Mouse (Mus musculus): ENCODE measurements around the gene Fxyd3. TPM values are rescaled to one million over a fixed set of nuclear protein-coding genes. Genes with fewer than 3 reads are reported as not detected.
A peak's percentile ranks its signal among the peaks of the same experiment; 100 is the strongest.

The Fxyd3 gene
- total RNA-seq, 2 experiments from 2014 or later = 0.58 to 0.92 TPM

DNA sequence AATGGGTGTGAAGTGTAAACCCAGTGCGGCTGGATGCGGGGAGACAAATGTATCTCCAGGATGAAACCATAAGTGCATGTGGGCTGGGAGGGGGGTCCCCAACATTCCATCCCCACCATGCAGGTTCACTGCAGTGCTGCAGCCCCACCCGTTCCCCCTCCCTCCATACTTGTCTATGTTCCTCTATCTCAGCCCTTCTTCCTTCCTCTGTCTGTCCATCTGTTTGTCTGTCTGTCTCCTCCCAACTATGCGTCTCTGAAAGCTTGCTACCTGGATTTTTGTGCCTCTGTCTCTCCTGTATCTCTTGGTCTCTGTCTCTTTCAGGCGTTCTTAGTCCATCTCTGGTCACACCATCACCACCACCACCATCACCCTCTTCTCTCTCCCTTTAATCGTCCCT, 26.0 kb downstream of the Fxyd3 start:
- DNase-seq (ENCODE audit: low spot score in 2 of 2) = peak in 1 of 2 experiments; percentile 28

GRCm38 (mm10) chr7:31049846-31050281, 26.6 kb downstream of the Fxyd3 start:
- DNase-seq (ENCODE audit: low spot score in 2 of 2) = peak; percentile 25 to 55

DNA sequence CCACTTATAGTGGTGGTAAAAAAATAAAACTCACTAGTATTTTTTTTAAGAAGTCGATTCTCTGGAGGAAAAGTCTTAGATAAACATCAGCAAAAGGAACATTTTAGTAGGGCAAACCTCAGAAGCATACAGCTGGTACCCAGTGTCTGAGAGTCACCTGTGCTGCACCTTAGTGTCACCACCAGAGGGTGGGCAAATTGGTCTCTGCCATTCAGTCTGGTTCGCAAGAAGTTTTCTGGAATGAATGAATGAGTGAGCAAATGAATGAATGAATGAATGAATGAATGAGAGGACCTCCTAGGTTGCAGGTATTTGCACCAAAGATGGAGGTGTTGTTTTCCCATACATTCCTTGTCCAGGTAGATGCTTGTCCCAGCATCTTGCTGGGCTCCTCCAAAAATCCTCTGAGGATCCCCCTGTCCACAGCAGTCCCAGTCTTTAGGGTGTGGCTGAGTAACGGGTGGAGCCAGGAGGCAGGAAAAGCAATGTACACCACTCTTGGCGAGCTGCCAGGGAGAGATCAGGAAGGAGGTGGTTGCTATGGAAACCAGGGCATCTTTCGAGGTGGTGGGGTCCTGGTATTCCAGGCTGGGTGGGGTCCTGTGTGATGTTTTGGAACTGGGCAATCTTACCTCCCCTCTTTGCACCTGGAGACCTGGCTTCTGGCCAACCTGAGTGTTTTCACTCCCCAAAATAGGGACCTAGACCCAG, 27.2 kb downstream of the Fxyd3 start:
- peak in 1 of 2 experiments; percentile 24 for DNase-seq (ENCODE audit: low spot score in 2 of 2)

DNA sequence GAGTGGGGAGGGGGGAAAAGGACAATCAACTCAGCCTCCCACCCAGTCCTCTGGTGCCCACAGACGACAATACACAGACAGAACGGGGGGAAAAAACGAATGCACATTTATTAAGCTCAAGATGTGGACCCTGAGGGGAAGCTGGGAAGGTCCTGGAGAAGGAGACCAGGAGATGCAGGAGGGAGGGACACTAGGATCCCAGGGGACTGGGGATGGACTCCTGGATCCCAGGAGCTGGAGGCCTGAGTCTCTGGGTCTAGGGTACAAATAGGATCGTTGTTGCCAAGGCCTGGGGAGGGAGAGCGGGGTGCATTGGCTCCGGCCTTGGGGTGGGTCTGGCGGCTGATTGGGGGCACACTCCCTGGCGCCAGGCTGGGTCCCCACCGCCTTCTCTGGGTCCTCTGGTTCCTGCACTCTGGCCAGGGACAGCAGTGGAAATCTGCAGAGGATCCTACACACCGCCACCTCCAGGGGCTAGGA, 34.0 kb downstream of the Fxyd3 start, which contains the start of gene Fxyd5:
Gene Fxyd5 (minus strand): TSS at position 51 of the 480 bp plus-strand sequence.
- DNase-seq (ENCODE audit: low spot score in 2 of 2) = no peak

DNA sequence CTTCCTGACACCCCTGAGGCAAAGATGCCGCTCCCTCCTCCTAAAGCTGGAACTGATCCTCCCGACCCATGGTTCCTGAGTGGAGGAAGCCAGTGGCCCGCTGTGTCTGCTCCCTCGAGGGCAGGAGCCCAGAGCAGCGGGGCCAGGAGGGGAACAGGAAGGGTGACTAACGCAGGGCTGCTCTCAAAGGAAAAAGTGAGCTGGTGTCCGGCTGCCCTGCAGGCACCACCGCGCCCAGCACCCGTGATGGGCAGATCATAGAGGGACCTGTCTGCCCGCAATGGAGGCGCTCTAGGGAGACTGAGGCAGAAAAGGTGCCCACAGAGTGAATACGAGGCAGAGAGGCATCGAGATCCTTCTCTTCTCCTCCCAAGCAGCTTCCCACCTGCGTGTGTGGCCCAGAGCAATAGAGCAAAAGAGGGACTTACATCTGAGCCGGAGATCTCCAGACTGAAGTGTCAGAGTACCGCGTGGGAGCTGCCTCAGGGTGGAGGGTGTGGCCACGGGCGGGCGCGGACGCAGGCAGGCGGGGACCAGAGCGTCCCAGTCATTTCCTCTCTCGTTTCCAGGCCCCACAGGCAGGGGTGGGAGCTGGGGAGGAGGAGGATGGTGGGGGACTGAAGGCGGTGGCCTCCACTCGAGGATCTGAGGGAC, 34.7 kb downstream of the Fxyd3 start:
- DNase-seq (ENCODE audit: low spot score in 2 of 2) = no peak

GRCm38 (mm10) chr7:31041023-31041407, 35.5 kb downstream of the Fxyd3 start:
- no peak for DNase-seq (ENCODE audit: low spot score in 2 of 2)

DNA sequence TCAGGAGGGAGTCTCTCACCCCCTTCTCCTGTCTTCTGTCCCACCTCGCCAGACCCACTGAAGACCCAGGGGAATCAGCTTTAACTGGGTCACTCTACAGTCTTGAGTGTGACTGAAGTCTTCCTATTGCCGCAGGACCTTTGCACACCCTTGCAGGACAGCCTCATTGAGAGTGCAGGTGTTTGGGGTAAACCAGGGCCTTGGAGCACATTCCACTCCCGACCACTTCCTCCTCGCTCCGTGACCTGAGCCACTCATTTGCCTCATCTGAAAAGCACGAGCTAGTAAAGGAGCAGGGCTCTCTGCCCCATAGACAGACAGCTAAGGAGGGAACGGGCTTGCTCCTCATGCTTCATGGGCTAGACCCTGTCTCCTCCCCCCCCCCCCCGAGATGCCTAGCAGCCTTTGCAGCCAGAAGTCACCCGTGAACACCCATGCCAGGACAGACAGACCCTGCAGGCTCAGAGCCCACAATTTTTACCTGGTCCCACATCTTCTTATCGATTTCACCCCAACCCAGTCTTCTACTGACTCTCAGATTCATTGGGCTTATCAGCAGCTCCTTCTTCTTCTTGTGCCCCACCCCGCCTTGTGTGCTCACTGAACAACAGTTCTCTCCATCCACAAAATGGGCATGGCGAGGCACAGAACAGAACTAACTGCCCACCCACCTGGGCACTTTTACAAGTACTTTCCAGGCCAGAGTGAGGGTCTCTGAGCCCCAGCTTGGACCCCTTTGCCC, 36.1 kb downstream of the Fxyd3 start:
- no peak for DNase-seq (ENCODE audit: low spot score in 2 of 2)

DNA sequence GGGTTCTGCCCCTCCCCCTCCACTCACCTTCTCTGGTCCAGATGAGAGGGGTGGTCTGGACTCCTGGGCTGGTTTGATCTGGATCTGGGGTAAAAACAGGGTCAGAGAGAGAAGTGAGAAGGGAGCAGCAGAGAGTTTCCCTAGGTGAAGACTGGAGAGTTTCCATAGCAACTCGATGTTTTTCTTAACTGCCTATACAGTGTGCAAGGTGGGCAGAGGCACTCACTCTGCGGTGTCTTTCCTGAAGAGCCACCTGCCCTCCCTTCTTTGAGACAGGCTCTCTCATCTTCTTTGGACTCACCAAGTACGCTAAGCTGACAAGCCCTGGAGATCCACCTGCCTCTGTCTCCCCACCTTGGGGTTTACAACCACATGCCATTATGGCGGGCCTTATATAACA, 37.5 kb downstream of the Fxyd3 start:
- DNase-seq (ENCODE audit: low spot score in 2 of 2) = no peak

- DNase-seq (ENCODE audit: low spot score in 2 of 2) = no peak
Measured at GRCm38 (mm10) chr7:31037675-31038074, 38.8 kb downstream of the Fxyd3 start.

GRCm38 (mm10) chr7:31036917-31037316, 39.6 kb downstream of the Fxyd3 start:
- DNase-seq (ENCODE audit: low spot score in 2 of 2) = no peak

- DNase-seq (ENCODE audit: low spot score in 2 of 2) = no peak
Measured at GRCm38 (mm10) chr7:31035291-31035690, 41.2 kb downstream of the Fxyd3 start.

DNA sequence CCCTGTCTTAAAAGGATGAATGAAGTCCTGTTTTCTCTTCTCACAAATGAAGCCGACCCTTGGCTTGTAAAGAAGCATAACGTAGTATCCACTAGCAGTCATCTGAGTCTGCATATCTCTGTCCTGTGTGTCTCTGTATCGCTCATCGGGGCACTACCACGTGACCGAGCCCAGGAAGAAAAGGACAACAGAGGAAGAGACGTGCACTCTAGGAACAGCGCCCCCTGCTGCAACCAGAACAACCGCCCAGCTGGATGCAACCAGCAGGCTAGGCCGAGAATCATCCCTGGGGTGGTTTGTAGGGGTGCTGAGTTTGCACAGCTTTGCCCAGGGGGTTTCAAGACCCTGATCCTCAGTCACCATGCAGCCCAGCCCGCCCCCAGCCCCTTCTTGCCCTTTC, 41.7 kb downstream of the Fxyd3 start:
- DNase-seq (ENCODE audit: low spot score in 2 of 2) = no peak

DNA sequence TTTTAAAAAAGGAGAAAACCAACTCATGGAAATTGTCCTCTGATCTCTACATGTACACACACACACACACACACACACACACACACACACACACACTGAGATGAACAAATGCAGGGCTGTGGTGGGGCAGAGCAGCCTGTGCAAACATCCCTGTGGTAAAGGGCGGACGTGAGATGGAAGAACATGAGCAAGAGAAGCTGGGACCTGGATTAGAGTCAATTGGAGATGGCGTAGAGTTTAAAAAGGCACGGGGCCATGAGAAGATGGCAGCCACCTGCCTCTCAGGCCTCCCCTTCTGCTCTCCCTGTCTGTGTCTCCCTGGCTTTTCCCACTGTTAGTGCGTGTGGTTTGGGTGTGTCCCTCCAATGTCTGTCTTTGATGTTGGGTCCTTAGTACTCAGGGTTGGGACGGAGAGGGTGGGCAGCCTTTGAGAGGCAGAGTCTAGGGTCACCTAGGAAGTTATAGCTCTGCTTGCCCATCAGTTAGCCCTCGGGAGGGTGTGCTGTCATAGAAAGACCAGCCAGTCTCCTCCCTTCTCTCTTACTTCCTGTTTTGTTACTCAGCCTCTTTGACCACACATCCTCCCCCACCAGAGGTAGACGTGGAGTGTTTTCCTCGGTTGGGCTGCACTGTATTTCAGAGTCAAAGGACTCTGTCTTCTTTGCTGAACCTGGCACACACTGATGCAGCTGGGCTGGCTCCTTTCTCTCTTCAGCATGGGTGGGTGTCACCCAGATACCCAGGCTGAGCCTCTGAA, 42.9 kb downstream of the Fxyd3 start:
- DNase-seq (ENCODE audit: low spot score in 2 of 2) = no peak

- no peak for DNase-seq (ENCODE audit: low spot score in 2 of 2)
Measured at GRCm38 (mm10) chr7:31031731-31032130, 44.8 kb downstream of the Fxyd3 start.

DNA sequence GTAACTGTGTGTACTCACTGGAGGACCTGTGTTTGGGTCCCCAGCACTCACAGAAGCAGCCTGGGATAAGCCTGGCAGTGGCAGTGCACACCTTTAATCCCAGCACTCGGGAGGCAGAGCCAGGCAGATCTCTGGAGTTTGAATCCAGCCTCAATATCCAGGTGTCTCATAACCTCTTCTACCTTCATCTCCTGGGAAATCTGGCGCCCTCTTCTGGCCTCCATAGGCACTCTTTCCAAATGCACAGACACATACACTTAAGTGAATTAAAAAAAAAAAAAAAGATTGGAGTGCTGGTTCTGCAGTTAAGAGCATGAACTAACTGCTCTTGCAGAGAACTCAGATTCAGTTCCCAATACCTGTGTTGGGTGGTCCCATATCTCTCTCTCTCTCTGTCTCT, 45.8 kb downstream of the Fxyd3 start:
- DNase-seq (ENCODE audit: low spot score in 2 of 2) = no peak

- DNase-seq (ENCODE audit: low spot score in 2 of 2) = no peak
Measured at GRCm38 (mm10) chr7:31028609-31029008, 47.9 kb downstream of the Fxyd3 start.

Small RNA genes within 50 kb of the gene (microRNA-seq; reads per million reads assigned to microRNA genes)
- 0 reads per million in 2 experiments for gene Mir7050

Other genes with a start within 250 kb of the Fxyd3 start
- gene Ffar3, start 220.5 kb downstream of the Fxyd3 start, total RNA-seq (2021) = not detected
- gene Ffar1, start 215.1 kb downstream of the Fxyd3 start, total RNA-seq (2021) = not detected
- not detected for gene Cd22, start 196.4 kb downstream of the Fxyd3 start, total RNA-seq (2021)
- 100 to 1,000 TPM; 155 to 176 TPM for gene Mag, start 161.8 kb downstream of the Fxyd3 start, total RNA-seq (2021)
- gene Hamp2, start 152.0 kb downstream of the Fxyd3 start, total RNA-seq (2021) = not detected
- gene Hamp, start 132.7 kb downstream of the Fxyd3 start, total RNA-seq (2021) = not detected
- gene Usf2, start 119.9 kb downstream of the Fxyd3 start, total RNA-seq (2021) = 100 to 1,000 TPM; 134 to 139 TPM
- gene Lsr, start 103.2 kb downstream of the Fxyd3 start, total RNA-seq (2021) = 1 to 10 TPM; 6.6 to 7.6 TPM
- gene Fam187b, start 102.9 kb downstream of the Fxyd3 start, total RNA-seq (2021) = under 1 TPM in 1 of 2 experiments, not detected in 1; 0.18 TPM
- 10 to 100 TPM; 16.8 to 21.5 TPM for gene Fxyd5, start 34.2 kb downstream of the Fxyd3 start, total RNA-seq (2021)
- 100 to 1,000 TPM in 1 of 2 experiments, 10 to 100 TPM in 1; 87.4 to 103 TPM for gene Fxyd7, start 25.2 kb downstream of the Fxyd3 start, total RNA-seq (2021)
- 100 to 1,000 TPM; 113 to 114 TPM for gene Fxyd1, start 19.5 kb downstream of the Fxyd3 start, total RNA-seq (2021)
- 10 to 100 TPM; 37.9 to 40.4 TPM for gene Lgi4, start 17.4 kb downstream of the Fxyd3 start, total RNA-seq (2021)
- 1 to 10 TPM; 4.3 to 7.0 TPM for gene Hpn, start 38.6 kb upstream of the Fxyd3 start, total RNA-seq (2021)
- gene Scn1b, start 50.3 kb upstream of the Fxyd3 start, total RNA-seq (2021) = 100 to 1,000 TPM; 669 to 714 TPM
- gene Gramd1a, start 79.2 kb upstream of the Fxyd3 start, total RNA-seq (2021) = 100 to 1,000 TPM; 108 to 115 TPM
- not detected for gene Scgb2b2, start 213.8 kb upstream of the Fxyd3 start, total RNA-seq (2021)
- not detected for gene Scgb1b2, start 215.1 kb upstream of the Fxyd3 start, total RNA-seq (2021)